Mouse (Mus musculus) lung, postnatal 10 days (tissue): ENCODE data around the gene Taf4.

Source experiments
- DNase-seq: peaks from one replicate; pipeline ENCODE4 v3.0.0; 2021

The Taf4 gene

DNA sequence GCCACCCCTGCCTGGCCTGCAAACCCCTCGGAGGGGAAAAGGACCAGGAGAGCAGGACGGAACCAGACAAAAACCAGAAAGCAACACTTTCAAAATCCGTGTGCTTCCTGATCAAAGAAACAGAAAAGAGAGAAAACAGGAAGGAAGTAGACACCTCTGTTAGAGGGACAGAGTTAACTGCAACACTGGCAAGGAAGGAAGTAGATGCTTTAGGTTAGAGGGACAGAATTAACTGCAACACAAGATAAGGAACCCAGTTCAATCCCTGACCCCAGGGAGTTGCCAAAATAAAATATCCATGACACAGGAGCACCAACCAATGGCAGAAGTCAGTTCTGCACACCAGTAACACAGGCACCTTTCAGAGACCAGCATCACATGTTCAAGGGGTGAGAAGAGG, 42.3 kb downstream of the Taf4 start:
- DNase-seq = no peak

- no peak for DNase-seq
These were observed 44.7 kb downstream of the Taf4 start for GRCm38 (mm10) chr2:179931741-179932140.

DNA sequence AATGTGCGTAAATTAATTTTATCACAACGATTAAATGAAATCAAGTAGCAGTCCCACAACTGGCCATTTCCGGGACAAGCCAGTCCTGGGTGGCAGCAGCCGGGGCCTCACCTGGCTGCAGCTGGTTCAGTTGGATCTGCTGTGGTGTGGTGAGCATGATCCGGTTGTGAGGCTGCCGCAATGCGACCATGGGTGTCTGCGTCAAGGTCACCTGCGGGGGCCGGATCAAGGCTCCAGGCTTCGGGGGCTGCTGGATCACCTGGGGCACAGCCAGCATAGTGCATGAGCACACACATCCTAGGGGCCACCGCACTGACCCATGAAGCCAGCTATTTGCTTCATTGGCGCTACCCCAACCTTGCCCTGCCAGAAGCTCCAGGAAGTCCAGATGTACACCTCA, 47.3 kb downstream of the Taf4 start:
- no peak for DNase-seq

- DNase-seq = no peak
These were observed 52.4 kb downstream of the Taf4 start for GRCm38 (mm10) chr2:179924038-179924437.

DNA sequence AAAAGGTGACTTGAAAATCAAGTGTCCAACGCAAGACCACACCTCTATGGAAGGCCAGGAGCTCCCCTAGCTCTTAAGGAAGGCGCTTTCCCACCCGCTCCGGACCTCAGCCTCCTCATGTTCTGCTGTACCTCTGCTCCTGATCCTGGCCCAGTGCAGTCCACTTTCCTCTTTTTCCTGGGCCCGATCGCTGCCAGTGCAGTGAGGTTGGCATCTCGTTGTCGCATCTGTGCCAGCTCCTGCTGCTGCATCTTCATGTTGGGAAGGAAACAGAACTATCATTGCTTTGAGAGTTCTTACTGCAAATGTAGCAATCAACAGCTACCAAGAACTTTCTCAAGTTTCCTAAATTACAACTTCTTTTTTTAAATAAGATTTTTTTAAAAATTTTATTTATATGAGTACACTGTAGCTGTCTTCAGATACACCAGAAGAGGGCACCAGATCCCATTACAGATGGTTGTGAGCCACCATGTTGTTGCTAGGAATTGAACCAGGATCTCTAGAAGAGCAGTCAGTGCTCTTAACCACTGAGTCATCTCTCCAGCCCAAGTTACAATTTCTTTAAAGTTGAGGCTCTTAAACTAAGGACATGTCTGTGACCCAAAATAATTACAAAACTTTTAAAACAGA, 55.3 kb downstream of the Taf4 start:
- no peak for DNase-seq

DNA sequence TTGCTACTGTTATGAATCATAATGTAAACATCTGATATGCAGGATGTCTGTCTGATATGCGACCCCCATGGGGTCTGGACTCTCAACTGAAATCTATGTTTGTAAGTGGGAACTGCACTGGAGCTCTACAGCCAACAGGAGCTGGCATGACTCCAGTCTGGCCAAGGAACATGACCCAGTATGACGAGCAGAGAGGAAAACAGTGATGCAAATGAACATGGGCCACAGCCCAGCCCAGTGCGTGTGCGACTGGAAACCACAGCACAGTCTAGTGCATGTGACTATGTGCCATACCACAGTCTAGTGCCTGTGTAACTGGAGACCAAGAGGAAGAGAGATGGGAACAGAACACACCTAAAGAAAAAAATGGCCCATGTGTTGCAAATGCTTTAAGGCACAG, 56.4 kb downstream of the Taf4 start:
- peak; percentile 19 for DNase-seq

DNA sequence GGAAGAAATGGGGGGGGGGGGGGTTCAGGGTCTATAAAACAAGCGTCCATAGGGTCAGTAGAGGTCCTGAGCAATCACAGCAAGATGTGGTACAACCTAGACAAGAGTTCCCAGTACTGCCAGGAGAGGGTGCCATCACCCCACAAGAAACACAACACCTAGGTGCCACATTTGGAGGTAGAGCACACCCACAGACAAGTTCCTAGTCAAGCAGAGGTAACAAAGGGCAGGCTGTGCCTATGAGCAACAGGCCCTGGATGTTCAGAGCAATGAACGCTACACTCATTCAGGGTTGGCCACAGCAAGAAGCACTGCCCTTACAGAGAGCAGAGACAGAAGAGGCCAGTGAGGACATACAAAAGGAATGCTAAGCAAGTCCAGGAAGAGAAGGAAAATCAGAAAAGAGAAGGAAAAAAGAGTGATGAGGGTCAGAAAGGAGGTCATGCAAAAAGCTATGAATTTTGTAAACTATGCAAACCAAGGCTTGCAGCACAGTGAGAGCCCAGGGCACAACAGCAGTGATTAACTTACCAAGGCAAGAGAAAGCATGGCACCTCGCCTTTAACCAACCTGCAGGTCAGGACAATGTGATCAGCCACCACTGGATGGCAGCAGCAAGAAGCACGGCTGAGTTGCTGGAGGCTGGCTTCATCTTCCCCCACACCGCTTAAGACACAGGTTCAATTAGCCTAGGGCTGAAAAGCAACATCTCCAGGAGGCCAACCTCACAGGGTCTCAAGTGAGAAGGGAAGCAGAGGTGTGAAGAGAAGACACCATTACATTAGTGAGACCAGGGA, 59.4 kb downstream of the Taf4 start:
- peak; percentile 83 for DNase-seq

GRCm38 (mm10) chr2:179914246-179914645, 62.2 kb downstream of the Taf4 start:
- no peak for DNase-seq

- DNase-seq = no peak
These were observed 63.1 kb downstream of the Taf4 start for GRCm38 (mm10) chr2:179913349-179913748.

DNA sequence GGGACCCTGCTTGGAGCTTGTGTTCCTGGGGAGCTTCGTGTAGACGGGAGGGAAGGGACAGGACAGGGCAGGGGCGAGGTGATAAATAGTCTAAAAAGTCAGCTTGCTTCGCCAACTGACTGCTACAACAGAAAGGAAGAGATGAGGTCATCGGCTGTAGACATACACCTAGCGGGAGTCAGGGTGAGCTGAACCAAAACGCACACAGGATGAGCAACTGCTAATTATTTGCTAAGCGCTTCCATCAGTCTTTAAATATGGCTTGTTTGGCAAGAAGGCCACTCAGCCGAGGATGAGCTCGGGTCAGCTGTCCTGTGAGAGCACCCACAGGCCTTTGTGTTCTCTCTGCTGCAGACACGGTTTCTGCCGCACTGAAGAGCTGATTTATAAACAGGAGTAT, 63.5 kb downstream of the Taf4 start:
- no peak for DNase-seq

- DNase-seq = no peak
These were observed 79.5 kb downstream of the Taf4 start for GRCm38 (mm10) chr2:179896949-179897348.

DNA sequence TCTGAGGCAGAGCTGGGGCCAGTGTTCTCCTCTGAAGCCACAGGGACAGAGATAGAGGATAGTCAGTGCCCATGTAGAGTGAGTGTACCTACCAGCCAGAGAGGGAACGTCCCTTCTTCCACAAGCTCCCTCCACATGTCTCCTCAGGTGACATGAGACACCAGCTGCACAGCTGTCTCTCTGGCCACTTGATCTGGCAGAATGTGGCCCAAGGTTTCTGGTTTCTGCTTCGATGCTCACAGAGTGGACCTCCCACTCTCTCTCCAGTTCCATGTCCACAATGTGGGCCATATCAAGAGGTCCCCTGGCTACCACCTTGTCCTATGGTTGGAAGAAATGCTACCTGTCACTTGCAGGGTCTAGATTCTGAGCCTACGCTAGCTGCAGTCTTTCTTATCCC, 85.4 kb downstream of the Taf4 start:
- no peak for DNase-seq

DNA sequence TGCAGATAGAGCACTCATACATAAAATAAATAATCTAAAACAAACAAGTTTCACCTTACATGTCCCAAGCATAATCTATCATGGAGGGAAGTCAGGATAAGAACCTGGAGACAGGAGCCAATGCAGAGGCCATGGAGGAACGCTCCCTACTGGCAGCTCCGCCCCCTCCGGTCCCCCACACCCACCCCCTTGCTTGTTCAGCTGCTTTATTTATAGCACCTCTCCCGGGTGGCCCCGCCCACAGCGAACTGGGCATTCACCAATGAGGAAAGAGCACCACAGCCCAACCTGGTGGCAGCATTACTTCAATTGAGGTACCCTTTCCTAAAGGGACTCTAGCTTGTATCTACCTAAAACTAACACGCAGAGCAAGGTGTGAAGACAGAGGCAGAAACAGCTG, 91.9 kb downstream of the Taf4 start:
- peak; percentile 18 for DNase-seq

DNA sequence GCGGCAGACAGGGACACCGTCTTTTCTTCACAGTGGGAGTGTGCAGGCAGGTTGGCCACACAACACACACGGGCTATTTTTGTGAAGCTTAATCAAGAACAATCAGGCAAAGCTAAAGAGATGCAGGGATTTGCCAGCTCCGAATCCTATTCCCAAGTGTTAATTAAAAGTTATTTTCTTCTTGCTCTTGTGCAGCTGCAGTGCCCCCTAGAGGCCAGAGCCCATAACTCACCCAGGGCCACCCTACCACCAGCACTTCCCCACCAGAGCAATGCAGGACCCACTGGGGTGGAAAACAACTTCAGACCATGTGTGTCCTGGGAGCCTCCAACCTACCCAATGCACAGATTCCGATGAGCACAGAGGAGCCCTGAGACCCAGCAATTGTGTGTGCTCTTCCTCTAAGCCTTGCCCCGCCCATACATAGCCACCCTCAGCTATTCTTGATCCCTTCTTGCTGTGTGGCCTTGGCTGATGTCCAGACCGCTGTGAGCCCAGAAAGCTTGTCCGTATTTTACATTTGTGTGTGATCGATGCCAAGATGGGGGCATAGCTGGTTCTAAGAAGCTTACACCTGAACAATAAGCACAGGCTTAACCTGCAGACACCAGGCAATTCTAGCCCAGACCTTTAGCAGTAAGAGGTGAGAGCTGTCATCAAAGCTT, 98.8 kb downstream of the Taf4 start:
- peak; percentile 51 for DNase-seq

DNA sequence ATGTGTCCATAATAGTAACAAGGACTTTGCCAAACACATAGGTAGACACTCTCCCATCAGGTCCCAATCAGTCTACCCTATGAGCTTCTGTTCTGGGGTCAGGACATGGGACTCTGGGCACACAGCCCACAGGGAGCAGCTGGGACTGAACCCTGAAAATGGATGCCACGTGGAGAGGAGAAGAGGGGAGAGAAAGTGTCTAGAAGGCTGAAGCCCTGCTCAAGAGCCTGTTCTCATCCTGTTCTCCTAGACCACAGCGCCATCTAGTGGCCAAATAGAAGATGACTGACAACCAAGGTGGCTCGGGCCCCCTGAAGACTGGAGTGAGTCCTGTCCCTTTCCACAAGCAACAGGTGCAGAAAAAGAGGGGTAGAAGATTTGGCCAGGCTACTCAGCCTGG, 101.3 kb downstream of the Taf4 start:
- DNase-seq = peak; percentile 76

GRCm38 (mm10) chr2:179873315-179873714, 103.1 kb downstream of the Taf4 start:
- DNase-seq = peak; percentile 27

DNA sequence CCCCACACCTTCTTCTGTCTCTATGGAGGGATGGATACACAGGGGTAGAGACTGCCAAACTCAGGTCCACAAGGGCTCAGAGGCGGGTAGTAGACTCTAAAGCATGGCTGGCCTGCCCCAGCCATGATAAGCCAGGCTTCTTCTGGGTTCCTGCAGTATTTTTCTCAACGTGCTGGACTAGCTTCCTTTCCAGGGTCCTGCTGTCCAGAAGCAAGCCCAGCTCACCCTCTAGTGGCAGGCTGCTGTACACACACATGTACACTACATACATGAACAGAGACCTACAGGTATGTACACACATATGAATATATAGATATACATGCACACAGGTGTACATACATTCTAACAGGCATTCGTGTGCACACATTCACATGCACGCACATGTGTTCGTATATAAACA, 103.7 kb downstream of the Taf4 start:
- peak; percentile 48 for DNase-seq

DNA sequence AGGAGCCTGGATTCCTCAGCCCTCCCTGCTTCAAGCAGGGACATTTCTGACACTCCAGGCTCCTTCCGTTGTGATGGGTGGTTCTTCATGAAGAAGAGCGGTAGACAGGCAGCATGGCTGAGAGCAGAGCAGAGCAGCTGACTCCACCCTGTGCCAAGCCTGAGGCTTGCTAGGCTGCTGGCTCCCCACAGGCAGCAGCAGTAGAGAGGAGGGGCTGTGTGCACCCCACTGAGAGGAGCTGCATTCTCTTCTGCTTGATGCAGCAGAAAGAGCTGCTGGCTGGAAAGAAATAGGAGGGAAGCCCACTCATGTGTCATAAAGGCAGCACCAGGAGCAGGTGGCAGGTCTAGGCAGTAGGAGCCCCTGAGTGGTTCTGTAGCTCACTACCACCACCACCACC, 106.6 kb downstream of the Taf4 start:
- DNase-seq = no peak

- DNase-seq = no peak
These were observed 108.8 kb downstream of the Taf4 start for GRCm38 (mm10) chr2:179867669-179868068.

DNA sequence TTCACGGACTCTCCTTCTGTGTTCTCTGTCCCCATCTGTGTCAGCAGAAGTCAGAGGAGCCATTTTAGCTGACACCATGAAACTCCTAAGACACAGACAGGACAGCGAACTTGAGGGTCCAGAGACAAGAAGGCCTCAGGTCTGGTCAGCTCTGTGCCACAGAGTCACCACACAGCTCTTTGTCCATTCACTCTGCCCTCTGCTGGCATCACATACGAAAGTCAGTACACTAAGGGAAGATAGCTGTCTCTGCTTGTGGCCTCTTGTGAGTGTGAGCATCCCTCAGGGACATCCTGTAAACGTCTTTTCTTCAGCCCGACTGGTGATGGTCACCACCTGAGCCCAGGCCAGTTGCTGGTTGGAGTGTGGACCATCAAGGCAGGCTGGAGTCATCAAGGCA, 111.3 kb downstream of the Taf4 start:
- DNase-seq = no peak

- peak; percentile 24 for DNase-seq
These were observed 113.2 kb downstream of the Taf4 start for GRCm38 (mm10) chr2:179863266-179863665.

DNA sequence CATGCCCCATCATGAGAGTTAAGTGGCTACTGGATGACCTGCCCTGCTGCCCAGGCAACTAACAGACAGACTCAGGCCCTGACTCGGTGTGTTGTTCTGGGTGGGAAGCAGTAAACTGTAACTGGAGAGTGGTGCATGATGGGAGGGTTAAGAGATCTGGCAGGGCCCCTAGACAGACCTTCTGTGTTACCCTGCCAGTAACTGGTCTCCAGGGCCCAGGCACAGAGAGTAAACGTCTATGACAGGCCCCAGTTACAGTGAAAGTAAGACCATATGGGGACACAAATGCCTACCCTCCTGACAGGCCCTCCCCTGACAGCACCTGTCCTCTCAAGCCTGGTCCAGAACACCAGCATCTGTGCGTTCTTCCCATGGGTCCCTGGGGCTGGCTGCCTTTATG, 113.8 kb downstream of the Taf4 start:
- DNase-seq = no peak
